Mouse (Mus musculus) liver (tissue): ENCODE results near the gene Rps9.
A peak's percentile ranks its signal among the peaks of the same experiment; 100 is the strongest.
"Not testable (repeated sequence)": the region's sequence is repeated elsewhere in the genome, so short reads cannot be mapped to it uniquely, and the experiment has no call there.

Experiments
- DNase-seq: peaks from one replicate; pipeline ENCODE4 v3.0.0-alpha.2; 2020; ENCODE audit warnings: mixed read lengths

The Rps9 gene

DNA sequence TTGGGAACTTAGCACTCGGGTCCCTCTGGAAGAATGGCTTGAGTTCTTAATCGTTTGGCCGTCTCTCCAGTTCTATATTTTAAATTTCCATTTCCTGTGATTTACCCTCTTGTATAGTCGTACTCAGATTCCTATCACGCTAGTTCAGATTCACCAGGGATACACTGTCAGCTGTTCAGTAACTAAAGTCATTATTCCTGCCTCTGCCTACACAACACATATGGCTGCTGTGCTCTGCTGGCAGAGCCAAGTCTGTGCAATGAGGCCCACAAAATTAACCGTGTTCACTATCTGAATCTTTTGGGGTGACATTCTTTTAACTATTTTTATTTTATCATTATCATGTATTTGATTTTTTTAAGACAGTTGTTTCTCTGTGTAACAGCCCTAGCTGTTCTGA, 5.3 kb upstream of the Rps9 start:
- DNase-seq, result no peak

DNA sequence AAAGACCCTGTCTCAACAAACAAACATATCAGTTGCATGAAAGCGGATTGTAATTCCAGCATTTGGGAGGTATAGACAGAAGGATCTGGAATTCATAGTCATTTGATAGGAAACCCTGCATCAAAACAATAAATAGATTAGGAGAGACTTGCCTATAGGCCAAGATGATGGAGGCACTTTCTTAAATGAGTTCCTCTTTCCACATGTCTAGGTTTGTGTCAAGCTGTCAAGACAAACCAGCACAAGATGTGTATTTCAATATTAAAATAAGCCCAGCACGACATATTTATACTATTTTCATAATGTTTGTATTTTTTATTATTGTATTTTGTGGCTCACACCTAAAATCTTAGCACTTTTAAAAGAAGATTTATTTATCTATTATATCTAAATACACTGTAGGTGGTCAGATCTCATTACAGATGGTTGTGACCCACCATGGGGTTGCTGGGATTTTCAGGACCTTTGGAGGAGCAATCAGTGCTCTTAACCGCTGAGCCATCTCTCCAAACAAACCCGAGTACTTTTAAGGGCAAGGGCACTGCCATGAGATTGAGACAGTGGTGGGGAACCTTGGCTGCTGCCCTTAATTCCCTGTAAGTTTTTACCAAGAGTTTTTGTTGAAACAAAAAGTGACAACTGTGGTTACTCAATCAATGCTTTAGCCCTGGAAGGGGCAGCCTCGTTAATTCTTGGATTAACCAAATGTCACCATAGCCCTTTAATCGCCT, 480 bp upstream of the Rps9 start:
- no peak for DNase-seq

DNA sequence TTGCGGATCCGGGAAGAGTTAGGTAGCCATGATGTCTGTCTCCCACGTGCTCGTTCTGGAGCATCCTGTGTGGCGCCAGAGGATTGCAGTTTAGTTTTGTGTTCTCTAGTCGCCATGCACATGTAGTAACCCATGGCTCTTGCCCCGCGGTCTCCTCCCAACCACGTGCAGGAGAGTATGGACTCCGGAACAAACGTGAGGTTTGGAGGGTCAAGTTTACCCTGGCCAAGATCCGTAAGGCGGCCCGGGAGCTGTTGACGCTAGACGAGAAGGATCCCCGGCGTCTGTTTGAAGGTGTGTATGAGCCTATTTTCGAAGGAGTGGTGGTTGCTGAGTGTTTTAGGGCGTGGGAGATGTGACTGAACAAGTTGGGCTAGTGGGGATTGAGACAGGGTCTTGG, 682 bp downstream of the Rps9 start:
- peak; percentile 39 for DNase-seq

DNA sequence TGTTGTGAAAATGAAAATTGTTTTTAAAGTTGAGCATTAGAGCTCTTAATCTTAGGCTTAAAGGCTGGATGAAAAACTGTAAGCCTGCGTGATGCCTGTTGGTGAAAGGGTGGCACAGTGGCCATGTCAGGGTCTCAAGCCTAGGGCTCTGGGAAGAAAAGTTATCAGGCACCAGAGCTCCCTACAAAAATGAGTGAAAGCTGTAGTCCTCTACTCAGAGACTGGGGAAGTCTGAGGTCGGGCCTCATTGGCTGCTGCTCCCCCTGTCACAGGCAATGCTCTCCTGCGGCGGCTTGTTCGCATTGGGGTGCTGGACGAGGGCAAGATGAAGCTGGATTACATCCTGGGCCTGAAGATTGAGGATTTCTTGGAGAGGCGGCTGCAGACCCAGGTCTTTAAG, 1.7 kb downstream of the Rps9 start:
- DNase-seq, result not testable (repeated sequence)

DNA sequence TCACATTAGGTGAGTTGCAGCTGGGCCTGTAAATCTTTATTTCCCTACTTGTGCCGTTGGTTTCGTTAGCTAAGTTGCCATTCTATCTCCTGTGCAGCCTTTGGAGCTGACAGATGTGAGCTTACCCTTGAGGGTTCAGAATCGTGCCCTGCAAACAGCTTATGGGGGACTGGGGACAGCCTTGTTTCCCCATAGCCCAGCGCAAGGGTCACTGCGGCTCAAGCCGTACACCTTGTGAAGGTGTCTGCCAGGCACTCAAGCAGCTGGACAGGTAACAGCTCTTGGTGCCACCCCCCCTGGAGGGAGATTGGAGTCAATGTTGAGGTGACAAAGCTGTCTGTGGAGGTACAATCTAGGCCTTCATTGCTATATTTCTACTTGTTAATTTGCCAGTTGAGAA, 2.1 kb downstream of the Rps9 start:
- DNase-seq, result no peak

DNA sequence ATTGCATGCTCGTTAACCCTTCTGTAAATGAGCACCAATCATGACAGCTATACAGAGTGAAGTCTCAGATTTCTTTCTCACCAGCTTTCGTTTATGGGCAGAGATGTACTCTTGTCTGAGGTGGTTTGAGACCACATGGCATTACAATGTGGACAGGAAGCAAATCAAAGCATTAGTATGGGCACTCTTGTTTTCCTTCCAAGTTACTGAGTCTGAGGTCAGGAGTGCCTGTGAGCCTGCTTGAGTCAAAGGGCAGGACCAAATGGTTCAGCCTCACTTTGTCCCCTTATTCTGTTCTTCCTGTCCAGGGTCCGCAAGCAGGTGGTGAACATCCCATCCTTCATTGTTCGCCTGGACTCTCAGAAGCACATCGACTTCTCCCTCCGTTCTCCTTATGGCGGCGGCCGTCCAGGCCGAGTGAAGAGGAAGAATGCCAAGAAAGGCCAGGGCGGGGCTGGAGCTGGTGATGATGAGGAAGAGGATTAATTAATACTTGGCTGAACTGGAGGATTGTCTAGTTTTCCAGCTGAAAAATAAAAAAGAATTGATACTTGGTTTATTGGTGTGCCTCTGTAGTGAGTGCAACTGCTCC, 2.6 kb downstream of the Rps9 start:
- no peak for DNase-seq

DNA sequence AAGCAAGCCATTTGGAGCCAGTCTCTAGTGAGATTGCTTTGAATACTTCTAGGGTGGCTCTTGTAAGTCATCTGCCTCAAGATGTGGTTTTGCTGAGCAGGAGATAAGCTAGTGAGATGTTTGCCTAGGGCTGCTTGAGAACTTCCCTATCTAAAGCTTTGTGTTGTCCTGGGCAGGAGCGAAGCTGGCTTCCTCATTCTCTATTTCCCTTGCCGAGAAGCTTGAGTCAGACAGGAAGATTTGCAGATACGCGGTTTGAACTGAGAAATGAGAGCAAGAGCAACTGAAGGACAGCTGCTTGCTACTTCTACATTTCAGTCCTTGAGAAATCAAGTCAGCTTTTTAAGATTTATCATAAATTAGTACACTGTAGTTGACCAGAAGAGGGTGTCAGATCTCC, 3.2 kb downstream of the Rps9 start:
- DNase-seq, result peak; percentile 29

DNA sequence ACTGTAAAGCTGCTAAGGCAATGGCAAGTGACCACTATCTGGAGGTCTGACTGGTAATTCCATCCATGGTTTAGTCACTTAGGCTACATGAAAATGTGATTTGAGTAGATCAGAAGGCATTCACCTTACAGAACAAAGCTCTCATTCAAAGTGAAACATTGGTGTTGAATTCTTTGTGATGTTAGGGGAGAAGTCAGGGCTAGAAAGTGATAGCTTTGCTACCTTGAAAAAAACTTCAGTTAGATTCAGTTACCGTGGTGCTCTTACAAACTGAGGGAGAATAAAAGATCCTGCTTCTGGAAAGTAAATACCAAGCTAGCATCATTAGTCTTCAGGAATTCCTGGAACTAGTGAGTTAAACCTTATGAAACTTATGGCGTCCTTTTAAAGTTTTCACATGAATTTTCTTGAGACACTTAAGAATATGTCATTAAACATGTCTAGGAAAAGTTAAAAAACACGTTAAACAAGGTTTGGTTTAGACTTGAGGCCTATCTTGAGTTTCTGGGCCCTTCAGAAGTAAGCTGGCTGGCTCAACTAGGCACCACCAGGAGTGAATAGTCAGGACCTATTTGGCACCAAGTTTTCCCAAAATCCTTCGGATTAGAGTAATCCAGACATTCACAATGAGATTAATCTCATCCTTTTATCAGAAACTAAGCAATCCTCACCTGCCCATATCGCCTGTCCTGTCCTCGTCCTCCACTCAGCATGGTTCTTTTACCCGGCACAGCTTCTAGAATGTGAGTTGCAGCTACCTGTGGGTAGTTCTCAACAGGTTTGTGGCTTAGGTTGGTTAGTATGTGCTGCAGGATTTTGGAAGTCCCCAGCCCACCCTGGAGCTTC, 4.0 kb downstream of the Rps9 start:
- no peak for DNase-seq

DNA sequence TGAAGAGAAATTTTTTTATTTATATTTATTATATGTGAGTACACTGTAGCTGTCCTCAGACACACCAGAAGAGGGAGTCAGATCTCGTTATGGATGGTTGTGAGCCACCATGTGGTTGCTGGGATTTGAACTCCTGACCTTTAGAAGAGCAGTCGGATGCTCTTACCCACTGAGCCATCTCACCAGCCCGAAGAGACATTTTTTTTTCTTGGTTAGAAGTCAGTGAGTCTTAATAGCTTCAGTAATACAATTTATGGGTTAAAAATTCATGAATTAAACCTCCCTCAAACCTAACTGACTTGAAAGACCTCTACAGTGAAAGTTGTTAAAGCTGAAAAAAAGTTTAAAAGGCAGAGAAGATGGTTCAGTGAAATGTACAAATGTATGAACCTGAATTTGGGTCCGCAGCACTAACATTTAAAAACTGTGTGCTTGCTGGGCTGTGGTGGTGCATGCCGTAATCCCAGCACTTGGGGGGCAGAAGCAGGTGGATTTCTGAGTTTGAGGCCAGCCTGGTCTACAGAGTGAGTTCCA, 4.7 kb downstream of the Rps9 start:
- not testable (repeated sequence) for DNase-seq

DNA sequence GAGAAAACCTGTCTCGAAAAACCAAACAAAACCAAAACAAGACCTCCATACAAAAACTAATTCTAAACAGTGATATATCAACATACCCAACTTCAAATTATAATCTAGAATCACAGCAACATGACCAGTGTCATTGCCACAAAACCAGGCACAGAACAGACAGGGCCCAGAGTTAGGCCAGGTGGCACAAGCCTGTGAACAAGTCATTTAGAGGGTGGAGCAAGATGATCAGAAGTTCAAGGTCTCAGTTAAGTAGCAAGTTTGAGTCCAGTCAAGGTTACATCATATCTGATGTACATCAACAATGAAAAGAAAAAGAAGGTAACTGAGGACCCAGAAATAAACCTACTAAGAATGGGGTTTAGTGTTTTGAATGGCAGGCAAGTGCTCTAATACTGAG, 5.2 kb downstream of the Rps9 start:
- no peak for DNase-seq

DNA sequence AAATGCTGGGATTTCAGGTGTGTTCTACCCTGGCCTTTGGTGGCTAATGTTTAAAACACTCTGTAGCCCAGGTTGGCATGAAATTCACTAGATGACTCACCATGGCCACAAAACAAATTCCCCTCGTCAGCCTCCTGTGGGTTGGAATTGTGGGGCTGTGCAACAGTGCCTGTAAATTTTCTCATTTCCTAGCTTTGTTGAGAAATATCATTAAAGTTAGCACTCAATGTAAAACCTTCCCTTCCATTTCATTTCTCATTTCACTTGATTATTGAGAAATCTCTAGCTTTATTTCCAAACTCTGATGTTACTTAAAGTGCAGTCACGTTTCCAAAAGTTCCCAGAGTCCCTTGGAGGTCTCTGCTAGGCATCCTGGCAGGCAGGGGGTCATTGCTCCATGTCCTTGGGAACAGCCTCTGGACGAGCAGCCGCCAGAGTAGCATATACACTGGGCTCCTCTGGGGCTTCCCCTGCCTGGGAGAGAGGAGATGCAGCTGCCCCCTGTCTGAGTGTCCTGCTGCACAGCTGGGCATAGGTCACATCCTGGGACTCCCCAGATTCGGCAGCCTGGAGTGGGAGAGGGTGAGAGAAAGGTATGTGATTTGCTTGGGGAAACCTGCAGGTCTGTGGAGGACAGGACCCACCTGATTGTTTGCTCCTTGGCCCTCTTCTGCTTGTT, 8.6 kb downstream of the Rps9 start:
- no peak for DNase-seq

DNA sequence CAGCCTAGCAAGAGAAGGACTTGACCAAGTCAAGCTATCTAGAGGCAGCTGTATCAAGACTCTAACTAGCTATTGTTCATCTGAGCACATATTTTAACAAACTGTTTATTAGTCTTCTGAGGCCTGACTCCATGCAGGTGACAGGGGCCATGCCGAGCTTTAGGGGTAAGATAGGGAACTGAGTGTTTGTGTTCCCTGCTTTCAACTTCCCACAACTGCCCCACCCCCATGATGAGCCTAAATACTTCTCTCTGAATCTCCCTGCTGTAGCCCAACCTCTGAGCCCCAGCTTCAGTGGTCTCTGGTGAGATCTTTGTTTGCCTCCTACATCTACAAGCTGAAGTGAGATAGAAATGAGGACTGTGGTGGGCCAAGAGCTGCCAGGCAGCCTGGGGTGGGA, 11.5 kb downstream of the Rps9 start:
- no peak for DNase-seq

DNA sequence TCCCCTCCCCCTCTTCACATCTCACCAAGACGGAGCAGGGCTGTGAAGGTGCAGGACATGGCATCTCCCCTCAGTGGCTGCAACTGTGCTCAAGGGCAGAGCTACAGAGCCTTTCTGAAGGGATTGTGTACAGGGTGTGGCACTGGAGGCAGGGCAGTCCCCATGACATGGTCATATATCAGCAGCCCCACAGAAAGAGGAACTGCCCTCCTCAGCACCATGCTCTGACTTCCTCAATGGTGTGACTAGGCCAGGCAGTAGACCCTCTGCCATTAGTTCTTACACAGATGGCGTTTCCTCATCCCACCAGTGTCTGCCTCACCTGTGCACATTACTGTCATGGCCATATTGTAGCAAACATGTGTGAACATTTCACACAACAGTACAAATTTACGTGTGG, 16.5 kb downstream of the Rps9 start, which contains the start of gene Pirb:
Gene Pirb, minus strand, starts transcription at position 124 of the 400 bp plus-strand sequence.
- not testable (repeated sequence) for DNase-seq

DNA sequence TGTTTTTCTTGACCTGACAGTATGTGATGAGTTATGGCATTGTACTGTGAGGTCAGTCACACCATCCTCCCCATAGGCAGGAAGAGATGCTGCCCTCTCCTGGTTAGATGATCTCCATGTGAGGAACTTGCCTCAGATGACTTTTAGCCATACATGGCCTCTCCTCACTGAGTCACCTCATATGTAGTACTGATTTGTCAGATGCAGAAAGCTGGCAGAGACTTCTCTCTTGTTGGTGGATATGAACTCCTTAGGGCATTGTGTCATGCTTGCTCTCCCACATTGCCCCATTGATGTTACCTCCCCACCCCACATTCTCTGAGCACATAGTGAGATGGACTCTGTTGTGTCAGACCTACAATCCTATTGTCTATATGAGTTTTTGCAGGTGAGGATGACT, 21.7 kb downstream of the Rps9 start:
- DNase-seq, result not testable (repeated sequence)

DNA sequence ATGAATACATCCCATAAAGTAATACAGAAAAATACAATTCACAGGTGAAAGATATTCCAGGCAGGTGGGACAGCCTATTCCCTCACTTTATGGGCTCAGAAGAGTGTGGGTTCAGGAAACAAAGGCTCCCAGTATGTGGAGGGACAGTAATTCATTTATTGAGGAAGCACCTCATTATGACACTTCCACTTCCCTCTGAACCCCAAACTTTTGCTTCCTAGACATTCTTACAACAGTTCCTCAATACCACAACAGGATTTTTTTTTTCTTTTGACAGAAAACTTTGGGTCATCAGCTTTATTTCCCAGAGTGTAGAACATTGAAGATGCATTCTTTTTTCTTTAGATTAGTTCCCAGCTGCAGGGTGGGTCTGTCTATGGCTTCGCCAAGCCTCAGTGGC, 28.9 kb downstream of the Rps9 start:
- DNase-seq, result not testable (repeated sequence)
